Mouse (Mus musculus) lung, adult 2 months (tissue): Measurements from ENCODE around the gene 2310079G19Rik.

Experiments
- CTCF ChIP-seq: fragments of 200-500 bp; IDR thresholded peaks from 2 replicates; pipeline ENCODE4 v1.5.1; 2011; ENCODE audit warnings: mild to moderate bottlenecking, low read length, control low read depth; ENCODE audit not compliant: insufficient read depth
- POLR2A ChIP-seq: fragments of 200-500 bp; IDR thresholded peaks from 2 replicates; pipeline ENCODE4 v1.6.1; 2011; ENCODE audit warnings: low read depth, mild to moderate bottlenecking, control low read depth, low read length, borderline replicate concordance; ENCODE audit errors: extremely low read depth

GRCm38 (mm10) chr16:88651082-88651481 lies 23.6 kb upstream of the 2310079G19Rik start:
- TF ChIP-seq CTCF (no peak), POLR2A (no peak)
